Mouse (Mus musculus) retina, adult 2 months (tissue): ENCODE measurements around the gene Abat.

Experiments
- DNase-seq: peaks from one replicate; pipeline ENCODE4 v3.0.0-alpha.2; 2012; ENCODE audit warnings: low read depth, low spot score

Gene Abat

DNA sequence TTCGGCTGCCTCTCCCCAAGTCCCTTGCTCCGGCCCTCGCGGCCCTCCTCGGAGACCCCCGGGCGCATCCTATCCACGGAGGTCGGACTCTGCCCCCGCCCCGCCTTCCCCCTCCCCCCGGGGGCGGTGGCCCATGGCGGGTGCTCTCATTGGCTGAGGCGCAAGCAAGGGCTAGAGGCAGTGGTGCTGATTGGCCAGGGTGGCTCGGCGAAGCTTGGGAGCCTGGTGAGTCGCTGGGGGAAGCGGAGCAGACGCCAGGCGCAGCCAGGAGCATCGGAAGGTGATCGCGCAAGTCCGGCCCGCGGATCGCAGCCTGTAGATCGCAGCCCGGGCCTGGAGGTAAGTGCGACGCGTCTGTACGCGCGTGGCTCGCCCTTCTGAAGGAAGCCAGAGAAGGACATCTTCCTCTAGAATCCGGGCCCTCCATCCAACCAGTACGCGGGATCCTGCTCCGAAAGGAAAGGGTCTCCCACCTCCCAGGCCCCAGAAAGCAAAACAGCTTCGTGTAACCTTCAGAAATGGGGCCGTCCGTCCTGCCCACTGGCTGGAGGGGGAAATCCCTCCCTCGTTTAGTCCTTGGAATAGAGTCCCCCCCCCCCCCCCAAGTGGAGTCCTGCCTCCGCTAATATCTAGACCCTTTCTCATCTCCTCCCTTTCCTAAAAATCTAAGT, at the start of gene Abat:
Gene Abat, plus strand, starts transcription at position 194 of the 671 bp plus-strand sequence.
- peak; percentile 54 for DNase-seq

DNA sequence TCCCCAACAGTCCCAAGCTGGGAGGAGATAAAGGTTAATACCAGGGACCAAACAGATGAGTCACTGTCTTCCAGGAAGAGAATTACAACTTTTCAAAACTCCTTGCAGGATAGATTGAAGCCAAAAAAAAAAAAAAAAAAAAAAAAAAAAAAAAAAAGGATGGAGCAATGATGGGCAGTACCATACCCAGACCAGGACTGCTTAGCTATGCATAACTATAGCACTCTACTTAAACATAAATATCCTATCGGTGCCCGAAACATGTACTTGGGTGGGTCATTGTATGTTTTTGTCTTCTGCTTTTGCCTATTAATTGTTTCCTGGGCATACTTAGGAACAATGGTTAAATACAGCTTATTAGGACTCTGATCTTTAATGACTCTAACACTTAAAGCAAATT, 43.1 kb upstream of the Abat start:
- DNase-seq, result no peak

DNA sequence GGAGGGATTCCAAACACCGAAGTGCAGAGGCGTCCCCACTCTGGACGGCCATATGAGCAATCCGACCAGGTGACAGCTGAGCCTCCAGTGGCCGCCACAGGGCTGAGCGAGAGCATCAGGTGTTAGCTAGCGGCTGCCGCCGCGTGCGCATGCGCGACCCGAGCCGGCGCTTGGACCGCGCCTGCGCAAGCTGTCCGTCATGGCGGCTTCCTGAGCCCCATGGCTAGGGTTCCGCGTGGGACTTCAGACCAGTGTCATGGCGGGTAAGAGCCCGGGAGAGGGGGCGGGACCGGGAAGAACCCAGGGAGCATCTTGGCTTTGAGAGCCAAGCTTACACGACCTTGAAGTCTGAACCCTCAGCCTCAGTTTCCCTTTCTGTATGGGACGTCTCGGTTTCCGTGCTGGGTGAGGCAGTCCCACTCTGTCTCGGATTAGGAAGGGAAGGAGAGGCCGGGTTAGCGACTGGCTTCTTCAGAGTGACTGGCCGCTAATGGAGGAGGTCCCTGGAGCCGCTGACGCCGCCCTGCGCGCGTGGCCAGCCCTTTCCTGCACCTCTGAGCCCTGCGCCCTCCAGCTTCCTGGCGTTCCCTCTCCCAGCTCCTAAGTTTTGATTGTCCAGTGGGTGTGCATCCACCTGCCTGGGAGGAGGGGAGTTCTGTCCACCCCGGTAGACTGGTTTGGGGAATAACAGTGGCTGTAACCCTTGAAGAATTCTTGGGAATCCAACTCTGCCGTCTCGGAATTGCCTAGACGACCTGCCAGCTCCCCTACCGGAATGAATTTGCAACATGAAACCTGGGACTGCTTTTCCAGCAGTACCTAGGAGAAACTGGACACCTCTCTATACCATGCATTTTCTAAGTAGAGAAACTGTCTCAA, 42.4 kb upstream of the Abat start, which contains the start of gene Mettl22:
Gene Mettl22, plus strand, starts transcription at position 186 of the 879 bp plus-strand sequence.
- peak; percentile 80 for DNase-seq

DNA sequence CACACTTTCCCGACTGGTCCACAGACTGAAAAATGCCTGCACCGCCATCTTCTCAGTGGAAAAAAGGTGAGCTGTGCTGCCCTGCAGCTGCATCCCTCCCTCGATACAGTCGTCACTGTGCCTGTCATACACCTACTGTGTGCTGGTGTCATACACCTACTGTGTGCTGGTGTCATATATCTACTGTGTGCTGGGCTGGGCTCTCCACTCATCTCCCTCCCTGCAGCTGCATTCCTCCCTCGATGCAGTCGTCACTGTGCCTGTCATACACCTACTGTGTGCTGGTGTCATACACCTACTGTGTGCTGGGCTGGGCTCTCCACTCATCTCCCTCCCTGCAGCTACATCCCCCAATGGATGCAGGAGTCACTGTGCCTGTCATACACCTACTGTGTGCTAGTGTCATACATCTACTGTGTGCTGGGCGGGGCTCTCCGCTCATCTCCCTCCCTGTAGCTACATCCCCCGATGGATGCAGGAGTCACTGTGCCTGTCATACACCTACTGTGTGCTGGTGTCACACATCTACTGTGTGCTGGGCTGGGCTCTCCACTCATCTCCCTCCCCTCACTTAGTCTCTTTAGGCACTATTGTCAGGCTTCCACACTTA, 25.7 kb upstream of the Abat start:
- DNase-seq, result no peak

DNA sequence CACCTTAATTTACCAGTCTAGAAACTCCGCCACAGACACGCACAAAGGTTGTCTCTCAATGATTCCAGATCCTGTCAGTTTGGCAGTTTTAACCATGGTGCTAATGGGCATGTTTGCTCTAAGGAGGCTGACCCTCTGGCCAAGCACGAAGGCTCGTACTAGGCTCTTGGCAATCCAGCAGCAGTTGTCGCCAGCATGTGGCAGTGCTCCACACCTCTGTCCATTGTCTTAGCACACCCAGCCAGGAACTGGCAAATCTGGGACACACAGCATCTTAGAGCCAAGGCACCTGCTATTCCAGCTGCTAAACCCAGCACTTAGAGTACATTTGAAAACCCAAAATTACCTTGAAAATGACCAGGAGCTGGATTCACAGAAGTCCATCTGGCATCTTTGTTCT, 23.9 kb upstream of the Abat start:
- DNase-seq, result no peak

DNA sequence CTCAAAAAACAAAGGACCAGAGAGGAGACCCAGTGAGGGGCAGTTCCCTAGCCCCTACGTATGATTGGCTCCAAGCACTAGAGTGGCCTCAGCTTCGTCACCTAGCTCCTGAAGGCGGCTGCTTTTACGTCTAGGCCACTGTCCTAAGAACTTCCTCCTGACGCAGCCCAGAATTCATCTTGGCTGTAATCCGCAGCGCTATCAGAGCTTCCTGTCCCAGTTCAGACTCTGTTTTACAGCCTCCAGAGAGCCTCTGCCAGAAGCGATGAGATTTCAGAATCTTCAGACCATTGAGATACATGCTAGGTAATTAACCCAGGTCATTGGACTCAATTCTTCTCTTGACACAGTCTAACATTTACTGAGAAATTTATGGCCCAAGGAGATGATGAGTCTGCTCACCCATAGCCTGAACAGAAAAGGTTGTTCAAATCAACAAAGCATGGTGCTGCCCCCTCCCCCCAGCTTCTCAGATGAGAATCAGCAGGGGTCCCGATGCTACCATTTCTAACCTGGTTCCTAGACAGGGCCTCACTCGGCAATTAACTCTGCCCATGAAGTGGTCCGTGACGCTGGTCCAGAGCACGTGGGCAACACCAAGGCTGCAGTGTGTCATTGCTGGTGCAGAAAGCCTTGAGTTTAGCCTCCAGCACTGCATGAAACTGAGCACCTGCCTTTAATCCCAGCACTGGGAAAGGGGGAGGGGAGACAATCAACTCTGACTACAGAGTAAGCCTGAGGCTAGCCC, 21.3 kb upstream of the Abat start:
- no peak for DNase-seq

DNA sequence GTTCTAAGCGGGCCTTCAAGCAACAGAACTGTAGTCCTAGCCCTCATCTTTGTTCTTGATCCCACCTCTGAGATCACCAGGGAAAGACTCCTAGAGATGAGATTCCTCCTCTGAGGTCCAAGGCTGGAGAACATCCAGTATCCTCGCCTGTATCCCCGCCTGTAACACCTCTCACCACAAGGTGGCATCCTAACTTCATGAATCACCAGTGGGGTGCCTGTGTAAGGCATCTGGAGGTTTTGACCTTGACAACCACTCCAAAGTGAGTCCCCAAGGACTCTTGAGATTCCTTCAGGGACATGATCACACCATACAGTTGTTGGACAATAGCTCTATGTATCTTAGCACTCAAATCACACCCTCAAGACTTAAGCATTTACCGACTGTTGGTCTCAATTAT, 19.0 kb upstream of the Abat start:
- DNase-seq, result peak; percentile 49

DNA sequence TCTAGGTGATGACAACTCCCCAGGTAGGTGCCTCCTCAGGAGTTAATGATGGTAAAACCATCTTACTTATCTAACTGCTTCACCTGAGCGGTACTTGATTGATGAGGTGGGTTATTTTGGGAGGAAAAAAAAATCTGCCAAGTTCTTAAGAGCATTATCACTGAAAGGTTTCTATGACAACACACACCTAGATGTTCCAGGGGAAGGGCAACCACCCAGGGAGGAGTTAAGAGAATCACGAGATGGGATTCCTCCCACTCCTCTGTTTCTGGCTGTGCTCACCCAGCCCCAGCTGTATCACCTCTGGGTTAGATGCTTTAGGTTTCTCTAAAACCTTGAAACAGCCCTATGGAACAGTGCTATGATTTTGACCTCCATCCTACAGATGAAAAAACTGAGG, 16.3 kb upstream of the Abat start:
- no peak for DNase-seq

DNA sequence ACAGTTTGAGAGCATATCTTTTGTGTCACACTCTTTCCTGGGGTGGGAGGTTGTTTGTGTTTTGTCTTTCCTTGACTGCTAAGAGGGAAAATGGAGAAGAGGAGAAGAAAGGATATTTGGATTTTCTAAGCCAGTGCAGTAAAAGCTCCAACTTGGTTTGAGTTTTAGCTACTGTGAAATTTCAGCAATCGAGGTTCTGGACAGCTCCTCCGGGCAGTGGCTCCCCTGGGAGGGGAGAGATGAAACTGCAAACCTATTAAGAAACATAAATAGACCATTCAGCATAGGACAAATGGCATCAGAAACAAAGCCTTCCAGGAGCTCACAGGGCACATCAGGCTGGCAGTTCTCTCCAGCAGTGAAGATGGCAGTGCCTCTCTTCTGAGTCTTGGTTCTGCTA, 9.0 kb upstream of the Abat start:
- no peak for DNase-seq

DNA sequence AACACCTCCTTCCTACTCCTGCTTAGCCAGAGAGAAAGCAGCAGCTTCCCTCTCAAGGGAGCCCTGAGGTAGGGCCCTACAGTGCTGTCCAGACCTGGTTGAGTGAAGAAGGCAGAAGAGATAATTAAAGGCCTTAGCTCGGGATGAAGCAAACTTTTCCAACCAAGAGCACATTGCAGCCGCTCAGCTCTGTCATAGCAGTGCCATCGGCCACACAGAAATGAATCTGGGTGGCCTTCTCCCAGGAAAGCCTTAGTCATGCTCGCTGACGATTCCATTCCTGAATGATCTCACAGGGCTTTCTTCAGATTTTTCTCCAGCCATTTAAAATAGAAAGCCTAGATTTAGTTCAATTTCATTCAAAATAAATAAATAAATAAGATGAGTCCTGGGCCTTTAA, 3.3 kb upstream of the Abat start:
- DNase-seq, result no peak

DNA sequence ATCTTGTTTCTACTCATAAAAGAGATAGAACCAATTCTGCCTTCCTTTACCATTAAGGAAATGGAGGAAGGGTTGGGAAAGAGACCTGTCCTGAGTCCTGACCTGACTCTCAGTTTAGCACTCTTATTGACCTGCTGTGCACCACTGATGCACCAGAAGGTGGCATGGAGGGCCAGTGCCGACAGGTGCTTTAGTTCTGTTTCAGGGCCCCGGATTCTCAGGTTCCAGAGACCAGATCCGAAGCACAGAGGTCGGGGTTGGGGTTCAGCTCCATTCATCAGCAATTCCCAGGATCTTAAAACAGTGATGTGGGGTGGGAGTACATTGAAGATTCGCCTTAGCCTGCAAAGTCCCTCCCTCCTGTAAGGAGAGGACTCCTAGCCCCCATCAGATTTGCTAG, 399 bp upstream of the Abat start:
- DNase-seq, result no peak

DNA sequence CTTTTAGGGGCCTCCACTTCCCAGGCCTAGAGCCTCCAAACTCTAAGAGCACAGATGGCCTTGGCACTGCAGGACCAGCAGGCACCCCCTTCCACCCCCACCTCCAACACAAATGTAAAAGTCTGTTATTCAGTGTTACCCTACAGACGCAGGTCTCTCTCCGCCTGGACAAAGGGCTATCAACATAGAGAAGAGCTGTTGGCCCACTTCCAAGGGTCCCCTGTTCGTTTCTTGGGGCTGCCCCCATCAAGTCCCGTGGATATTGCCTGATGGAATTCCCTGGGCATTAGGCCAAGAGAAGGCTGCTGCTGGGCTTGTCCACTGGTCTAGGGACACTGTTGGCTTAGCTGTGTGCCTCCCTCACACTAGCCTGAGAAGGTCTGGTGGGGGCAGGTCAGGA, 951 bp downstream of the Abat start:
- DNase-seq, result no peak

DNA sequence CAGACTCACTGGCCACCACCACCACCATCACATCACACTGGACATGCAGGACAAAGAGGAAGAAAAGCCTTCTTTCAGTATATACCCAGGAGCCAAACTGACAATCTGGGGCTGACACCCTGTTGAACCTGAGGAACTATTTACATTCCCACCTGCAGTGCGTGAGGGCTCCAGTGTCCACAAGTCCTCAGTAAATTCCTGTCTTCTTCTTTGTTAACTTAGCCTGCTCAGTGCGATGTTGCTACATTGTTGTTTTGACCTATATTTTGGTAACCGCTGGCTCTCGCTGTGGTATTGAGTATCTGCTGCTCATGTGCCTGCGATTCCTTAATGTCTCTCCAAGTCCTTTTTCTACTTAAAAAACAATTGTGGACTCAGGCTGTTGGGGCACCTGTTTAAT, 7.3 kb downstream of the Abat start:
- DNase-seq, result no peak

DNA sequence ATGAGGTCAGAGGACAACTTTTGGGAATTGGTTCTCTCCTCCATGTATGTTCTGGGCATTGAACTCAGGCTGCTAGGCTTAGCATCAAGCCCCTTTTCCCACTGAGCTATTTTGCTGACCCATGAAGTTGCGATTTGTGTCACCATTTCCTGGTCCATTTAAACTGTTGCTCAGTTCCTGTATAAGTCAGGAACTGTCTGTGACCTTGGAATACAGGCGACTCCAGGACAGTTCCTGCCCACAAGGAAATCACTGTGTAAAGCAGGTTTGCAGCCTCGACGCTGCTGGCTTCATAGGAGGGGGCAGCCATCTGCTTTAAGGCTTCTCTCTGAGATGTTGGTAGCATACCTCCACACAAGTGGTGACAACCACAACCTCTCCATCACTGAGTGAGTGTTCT, 8.1 kb downstream of the Abat start:
- DNase-seq, result no peak

DNA sequence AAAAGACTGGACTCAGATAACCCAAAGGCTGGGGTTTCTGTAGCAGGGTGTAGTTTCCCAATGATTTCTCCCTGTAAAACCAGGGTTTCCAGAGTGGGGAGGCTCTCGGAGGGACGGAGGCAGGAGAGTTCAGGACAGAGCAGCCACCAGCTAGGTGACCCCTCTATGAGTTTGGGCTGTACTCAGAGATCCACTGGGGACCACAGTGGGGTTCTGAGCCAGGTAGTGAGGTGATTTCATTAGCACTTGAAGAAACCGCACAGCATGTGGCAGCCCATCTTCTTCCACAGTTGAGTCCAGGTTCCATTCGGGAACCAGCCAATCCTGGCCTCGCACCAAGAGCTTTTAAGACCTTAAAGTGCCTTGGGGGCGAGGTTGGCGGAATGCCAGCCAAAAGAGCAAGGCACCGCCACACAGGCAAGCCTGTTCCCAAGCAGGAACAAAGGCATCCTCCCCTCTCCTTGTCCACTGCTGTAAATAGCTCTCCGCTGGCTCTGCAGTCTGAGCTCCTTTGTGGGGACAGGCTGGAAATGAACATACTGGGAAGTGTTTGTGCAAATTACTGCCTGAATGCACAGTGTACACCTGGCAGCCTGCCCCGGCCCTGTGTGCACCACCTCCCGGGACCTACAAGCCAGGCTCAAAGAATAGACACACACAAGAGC, 10.4 kb downstream of the Abat start:
- no peak for DNase-seq

DNA sequence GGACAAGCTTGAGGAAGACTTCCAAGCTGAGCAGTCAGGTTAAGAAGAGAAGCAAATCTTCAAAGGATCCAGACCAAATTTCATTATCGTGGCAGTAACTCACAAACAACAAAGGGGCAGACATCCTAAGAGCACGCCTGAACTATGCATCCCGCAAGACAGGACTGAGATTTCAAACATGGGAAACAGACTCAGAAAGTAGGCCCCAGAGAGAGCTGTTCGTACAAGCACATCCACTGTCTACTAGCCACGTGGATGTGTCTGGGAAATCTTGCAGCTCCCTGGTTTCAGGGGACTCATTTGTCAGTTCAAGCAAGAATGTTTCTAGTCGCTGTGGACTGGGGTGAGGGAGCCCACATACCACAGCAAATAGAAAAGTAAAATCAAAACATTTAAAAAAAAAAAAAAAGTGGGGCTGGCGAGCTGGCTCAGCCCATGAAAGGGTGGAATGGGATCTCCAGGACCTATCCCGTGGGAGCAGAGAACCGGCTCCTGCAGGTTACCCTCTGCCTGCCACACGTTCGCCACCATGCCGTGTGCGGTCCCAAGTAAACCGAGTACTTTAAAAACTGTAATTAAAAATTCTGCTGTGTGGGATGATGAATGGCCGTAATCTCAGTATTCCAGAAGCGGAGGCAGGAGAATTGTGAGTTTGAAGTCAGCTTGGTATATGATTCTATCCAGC, 11.1 kb downstream of the Abat start:
- DNase-seq, result no peak

DNA sequence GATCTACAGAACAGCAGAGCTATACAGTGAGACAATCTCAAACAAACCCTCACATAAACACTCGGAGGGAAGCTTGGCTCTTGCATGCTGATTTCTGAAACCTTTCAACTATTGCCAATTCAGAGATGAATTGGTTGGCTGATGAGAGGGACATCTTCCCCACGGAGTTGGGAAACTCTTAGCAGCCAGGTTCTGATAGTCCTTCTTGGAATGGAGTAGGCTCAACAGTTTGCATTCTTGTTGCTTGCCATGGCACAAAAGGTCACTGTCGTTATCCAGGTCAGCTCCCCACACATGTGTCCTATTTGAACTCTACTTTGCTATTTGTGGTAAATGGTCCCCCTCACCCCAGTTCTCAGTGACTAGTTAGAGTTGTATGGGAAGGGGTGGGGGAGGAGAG, 12.1 kb downstream of the Abat start:
- no peak for DNase-seq

DNA sequence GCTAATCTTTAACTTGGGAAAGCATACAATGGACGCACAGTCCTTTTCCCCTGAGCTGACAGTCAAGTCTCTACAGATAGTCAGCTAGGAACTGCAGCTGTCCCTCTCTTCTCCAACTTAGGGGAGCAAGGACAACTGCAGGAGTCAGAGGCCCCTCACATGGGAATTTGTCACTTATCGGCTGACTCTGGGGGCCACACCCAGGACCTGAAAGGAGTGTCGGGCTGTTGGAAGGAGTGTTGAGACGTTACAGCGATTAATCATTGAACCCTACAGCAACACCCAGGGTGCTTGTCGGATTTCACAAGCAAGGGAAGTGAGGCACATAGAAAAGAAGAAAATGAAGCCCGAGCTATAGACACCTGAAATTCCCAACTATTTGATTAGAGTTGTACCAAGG, 12.6 kb downstream of the Abat start:
- no peak for DNase-seq

DNA sequence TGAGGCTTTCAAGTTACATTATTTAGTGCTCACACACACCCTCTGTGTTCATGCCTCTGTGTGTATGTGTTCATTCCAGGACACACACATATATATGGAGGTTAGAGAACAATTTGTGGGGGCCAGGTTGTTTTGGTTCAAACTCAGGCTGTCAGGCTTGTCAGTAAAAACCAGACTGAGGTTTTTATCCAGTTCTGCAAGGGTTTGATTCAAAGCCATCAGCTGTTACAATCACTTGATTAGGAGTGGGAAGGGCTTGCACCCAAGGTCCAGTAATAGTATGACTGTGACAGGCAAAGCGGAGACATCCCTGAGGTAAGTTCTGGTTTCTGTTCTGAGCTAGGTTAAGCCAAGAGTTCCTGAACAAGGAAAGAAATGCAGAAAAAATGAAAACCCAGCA, 16.2 kb downstream of the Abat start:
- DNase-seq, result no peak

DNA sequence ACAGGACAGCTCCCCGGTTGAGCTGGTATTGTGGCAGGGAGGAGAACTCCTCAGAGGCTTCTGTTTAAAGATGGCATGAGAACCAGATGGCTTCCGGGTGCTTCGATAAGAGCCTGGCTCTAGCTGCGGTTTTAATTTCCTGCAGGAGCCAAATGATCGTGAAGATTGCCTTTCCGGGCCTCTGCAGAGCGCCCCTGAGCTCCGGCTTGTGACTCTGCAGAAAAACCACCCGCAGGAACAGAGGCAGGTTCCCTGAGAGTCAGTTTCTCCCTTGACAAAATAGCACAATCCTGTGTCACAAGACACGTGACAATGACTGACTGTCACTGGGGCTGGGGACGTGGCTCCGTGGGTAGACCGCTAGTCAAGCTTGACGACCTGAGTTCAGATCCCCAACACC, 16.8 kb downstream of the Abat start:
- no peak for DNase-seq

DNA sequence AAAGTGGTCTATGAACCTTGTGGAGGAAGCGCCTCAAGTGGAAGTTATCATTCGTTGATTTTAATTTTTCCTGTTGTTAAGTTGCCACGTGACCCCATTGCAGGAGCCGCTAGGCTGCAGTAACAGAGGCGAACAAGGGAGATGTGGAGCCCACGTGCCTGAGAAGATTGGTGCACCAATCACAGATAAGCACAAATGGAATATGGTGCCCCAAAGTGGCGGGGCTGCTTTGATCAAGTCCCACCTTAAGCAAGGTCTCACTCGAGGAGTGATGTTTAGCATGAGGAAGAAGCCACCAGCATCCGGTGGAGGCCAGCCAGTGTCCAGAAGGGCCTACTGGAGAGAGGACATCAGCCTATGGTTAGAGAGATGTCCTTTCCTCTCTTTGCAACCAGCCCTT, 19.2 kb downstream of the Abat start:
- no peak for DNase-seq
